Mouse (Mus musculus): ENCODE data around the gene 0610040J01Rik.
A peak's percentile ranks its signal among the peaks of the same experiment; 100 is the strongest.

Gene 0610040J01Rik

GRCm38 (mm10) chr5:63906149-63907093, 94.3 kb downstream of the 0610040J01Rik start:
- DNase-seq: peak; percentile 86

DNA sequence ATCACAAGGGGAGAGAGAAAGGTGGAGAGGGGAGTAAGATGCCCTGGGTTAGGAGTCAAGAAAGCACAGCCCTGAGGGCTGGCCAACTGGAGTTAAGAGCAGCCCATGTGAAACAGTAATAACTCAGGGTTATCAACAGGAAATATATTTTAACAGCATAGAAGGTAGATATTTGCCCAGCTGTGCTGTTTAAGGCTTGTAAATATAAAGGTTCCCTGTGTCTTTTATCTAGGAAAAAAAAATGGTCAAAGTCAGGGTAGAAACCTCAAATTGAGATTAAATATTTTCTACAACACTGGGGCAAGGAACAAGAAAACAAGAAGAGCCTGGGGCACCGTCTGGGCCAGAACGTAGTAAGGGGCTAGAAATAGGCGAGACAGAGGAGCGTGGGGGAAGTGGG, 95.3 kb downstream of the 0610040J01Rik start:
- no peak for DNase-seq

- DNase-seq: no peak
These were observed 98.2 kb downstream of the 0610040J01Rik start for GRCm38 (mm10) chr5:63910171-63910960.

DNA sequence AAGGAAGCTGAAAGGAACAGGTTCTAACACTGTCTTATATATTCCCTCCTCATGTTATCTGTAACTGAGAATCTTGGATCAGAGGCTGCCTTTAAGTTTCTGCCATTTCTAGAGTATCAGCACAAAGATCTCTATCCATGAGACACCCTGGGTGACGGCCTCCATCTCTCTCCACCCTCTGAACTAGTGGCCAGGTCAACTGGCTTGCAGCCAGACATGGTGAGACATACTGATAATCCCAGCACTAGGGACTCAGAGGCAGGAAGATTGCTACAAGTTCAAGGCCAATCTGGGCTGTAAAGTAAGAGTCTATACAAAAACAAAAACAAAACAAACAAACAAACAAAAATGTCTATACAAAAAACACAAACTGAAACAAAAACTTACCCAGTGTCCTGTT, 102.7 kb downstream of the 0610040J01Rik start:
- no peak for DNase-seq

DNA sequence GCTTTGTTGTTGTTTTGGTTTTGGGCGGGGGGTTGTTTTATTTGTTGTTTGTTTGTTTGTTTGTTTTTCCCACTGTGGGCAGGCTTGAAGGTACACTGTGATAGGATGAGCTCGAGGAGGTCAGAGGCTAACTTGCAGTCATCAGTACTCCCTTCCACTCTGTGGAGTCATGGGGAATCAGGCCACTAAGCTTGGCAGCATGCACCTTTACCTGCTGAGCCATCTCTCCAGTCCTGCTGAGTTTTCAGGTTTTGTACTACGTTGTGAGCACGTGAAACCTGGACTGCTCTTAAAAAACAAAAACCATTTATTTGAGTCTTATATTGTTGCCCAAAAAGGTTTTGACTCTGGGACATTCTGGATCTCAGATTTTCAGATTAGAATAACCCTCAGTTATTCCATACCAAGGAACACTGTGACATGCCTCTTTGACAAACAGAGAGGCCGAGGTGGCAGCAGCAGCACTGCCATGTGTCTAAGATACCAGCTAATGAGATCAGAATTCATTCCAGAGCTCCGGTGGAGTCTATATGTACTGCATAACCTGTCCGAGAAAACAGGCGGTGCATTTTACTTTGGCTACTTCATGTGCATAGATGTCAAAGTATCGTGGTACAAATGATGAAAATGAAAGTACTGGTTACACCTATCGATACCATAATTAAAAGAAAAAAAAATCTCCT, 104.4 kb downstream of the 0610040J01Rik start:
- DNase-seq: no peak

GRCm38 (mm10) chr5:63918201-63918600, 106.0 kb downstream of the 0610040J01Rik start:
- DNase-seq: no peak

- peak; percentile 53 for DNase-seq
These were observed 111.3 kb downstream of the 0610040J01Rik start for GRCm38 (mm10) chr5:63923305-63924025.

- DNase-seq: no peak
These were observed 113.0 kb downstream of the 0610040J01Rik start for GRCm38 (mm10) chr5:63925035-63925628.

DNA sequence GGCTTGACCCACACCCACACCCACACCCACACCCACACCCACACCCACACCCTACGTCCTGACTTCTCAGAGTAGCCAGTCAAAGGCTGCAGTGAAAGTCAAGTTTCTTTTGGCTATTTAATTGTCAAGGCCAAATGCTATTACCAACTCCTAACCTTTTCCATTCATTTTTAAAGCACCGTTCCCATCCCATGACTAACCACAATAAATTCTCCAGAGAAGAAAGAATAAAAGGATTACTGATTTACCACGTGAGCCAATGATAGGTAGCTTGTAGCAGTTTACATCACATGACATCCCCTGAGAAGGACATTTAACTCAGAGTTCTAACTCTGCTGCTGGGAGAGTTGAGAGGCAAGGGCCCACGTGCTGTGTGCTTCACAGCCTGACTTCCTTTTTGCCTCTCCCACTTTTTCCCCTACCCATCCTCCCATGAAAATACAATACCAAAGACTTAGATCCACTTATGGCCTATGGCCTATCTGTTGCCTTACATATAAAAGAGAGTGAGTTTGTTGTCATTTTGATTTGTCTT, 118.7 kb downstream of the 0610040J01Rik start:
- no peak for DNase-seq

- no peak for DNase-seq
These were observed 120.7 kb downstream of the 0610040J01Rik start for GRCm38 (mm10) chr5:63932829-63933228.

- DNase-seq: no peak
These were observed 123.4 kb downstream of the 0610040J01Rik start for GRCm38 (mm10) chr5:63935581-63935980.

GRCm38 (mm10) chr5:63936740-63937139, 124.6 kb downstream of the 0610040J01Rik start:
- DNase-seq: peak; percentile 49

- no peak for DNase-seq
These were observed 126.4 kb downstream of the 0610040J01Rik start for GRCm38 (mm10) chr5:63938575-63938974.

DNA sequence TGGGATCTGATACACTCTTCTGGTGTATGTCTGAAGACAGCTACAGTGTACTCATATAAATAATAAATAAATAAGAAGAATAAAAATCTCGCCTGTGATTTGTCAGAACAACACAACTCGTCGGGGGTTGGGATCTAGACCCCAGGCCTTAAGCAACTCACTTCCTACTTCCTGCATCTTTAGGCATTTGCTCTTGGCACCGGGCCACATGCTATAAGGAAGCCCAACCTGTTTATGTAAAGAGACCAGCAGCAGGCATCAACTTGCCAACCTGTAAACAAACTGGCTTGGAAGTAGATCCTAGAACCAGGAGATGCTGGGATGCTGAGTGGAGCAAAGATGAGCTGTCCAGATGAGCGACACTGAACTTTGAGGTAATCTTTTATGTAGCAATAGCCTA, 129.7 kb downstream of the 0610040J01Rik start:
- no peak for DNase-seq

- DNase-seq: no peak
These were observed 131.1 kb downstream of the 0610040J01Rik start for GRCm38 (mm10) chr5:63943291-63943690.

DNA sequence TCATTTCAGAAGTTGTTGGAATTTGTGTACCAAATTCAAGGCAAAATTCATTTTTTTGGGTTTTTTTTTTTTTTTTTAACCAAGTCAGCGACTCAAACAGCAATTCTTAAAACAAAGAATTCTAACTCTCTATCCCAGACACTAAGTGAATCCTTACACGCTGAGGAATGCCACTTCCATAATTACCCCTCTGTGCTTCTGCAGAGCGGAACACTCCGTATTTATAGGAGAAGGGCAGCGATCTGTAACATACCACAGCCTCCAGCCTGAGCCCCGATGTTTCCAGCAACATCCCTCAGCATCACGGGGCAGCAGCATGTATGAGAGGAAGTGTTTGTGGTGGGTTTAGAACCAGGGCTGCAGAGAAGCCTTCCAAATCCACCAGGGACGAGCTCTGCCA, 135.4 kb downstream of the 0610040J01Rik start:
- DNase-seq: no peak

- peak; percentile 81 for DNase-seq
These were observed 137.0 kb downstream of the 0610040J01Rik start for GRCm38 (mm10) chr5:63949195-63949594.
